Mouse (Mus musculus): Measurements from ENCODE around the gene Robo4.

DNA sequence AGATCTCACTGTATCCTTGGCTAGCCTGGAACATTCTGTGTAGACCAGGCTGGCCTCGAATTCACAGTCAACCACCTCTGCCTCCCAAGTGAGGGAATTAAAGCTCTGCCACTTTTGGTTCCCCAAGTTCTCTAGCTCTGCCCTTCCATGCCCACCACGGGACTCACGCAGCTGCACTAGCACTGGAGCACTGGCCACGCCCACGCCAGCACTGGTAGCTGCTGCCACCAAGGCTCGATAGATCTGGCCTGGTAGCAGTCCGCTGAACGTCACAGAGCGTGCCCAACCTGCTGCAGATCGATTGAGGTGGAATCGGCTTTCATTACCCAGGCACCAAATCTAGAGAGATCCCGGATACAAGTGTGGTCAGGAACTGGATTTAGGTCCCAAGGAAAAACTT lies 19.5 kb downstream of the Robo4 start:
- TF ChIP-seq EP300 (IDR thresholded peaks at IDR 0.05) (no peak), CTCF (IDR thresholded peaks at IDR 0.05) (no peak)
